Mouse (Mus musculus) E14TG2a.4 (cell line): ENCODE measurements around the gene Atp6v0a4.

Source experiments
- CTCF ChIP-seq: conservative IDR thresholded peaks from 2 replicates; pipeline ENCODE4 v1.5.1; 2014; ENCODE audit warnings: low read length
- NANOG ChIP-seq: IDR thresholded peaks from 2 replicates; pipeline ENCODE4 v1.6.1; 2014; ENCODE audit warnings: borderline replicate concordance, low read length, mixed read lengths
- POU5F1 ChIP-seq: IDR thresholded peaks from 2 replicates; pipeline ENCODE4 v1.6.1; 2014; ENCODE audit warnings: low read length, borderline replicate concordance

- TF ChIP-seq CTCF: no peak
- TF ChIP-seq NANOG: no peak
- TF ChIP-seq POU5F1: no peak
Observed at GRCm38 (mm10) chr6:38149483-38149882, 25.1 kb upstream of the Atp6v0a4 start.
